Mouse (Mus musculus): ENCODE data around the gene Cep55. TPM values are rescaled to one million over a fixed set of nuclear protein-coding genes. Genes with fewer than 3 reads are reported as not detected.
A peak's percentile ranks its signal among the peaks of the same experiment; 100 is the strongest.

Cep55 gene
- polyA plus RNA-seq, 1 experiment from 2014 or later = 4.7 TPM

DNA sequence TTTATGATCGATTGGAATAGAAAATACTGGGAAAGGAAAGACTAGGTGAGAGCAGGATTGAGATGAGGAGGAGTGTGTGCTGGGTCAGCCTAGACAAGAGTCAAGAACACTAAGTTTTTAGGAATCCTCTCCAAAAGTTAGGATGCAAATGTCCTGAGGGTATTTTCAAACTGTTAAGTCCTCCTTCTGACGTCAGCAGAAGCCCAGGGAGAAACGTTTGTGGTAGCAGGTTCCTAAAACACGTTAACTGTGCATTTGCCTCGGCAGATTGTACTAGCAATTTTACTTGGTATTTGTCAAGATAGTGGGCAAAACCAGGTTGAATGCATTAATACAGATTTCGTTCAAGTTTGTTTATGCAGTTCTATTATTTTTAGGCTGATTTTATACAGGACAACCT lies 987 bp downstream of the Cep55 start:
- H3K4me2 ChIP-seq (ENCODE audit: low read depth, low read length) = peak overlapping the region; percentile 56
- no peaks in the 10 kb centered on the region; the same call in 1 of the 2 replicates for H3K36me3 ChIP-seq (ENCODE audit: control insufficient read depth, insufficient read depth)
- no peak overlapping the region for H3K9ac ChIP-seq (ENCODE audit: low read depth, low read length)
- ATAC-seq (ENCODE audit: low read depth) = no peak
- 10% methylated on average over 6 of the region's 6 CpGs for WGBS (ENCODE audit: insufficient replicate concordance)
- H3K4me3 ChIP-seq (ENCODE audit: low read depth, low read length) = peak overlapping the region; percentile 66
- no peaks in the 10 kb centered on the region for H3K9me3 ChIP-seq (replicated peaks; ENCODE audit: control insufficient read depth, low read length)
- no peak overlapping the region for H3K27ac ChIP-seq (ENCODE audit: low read length)
- H3K27me3 ChIP-seq (ENCODE audit: control insufficient read depth, insufficient read depth, low read depth, low read length) = peaks cover 5% of the 10 kb centered on the region; the same call in 1 of the 2 replicates
- no peaks in the 10 kb centered on the region; the same call in 1 of the 2 replicates for H3K4me1 ChIP-seq (ENCODE audit: control insufficient read depth, low read depth, low read length)

DNA sequence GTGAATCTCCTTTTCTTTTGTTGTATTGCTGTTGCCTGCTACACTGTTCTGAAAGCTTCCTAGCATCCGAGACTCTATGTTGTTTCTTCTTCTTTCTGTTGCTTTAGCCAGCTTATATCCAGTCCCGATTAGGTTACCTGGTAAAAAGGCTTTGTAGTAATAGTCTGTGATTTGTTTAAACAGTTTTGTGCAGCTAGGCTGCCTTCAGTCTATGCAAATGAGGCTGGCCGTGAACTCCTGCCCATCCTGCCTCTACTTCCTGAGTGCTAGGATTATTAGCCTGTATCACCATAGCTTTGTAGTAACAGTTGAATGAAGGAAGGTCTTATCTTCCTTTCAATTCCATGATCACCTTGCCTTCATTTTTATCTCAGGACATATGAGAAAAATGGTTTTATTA lies 1.5 kb downstream of the Cep55 start:
- H3K27ac ChIP-seq (ENCODE audit: low read length) = no peak overlapping the region
- H3K27me3 ChIP-seq (ENCODE audit: control insufficient read depth, insufficient read depth, low read depth, low read length) = peaks cover 5% of the 10 kb centered on the region; the same call in 1 of the 2 replicates
- H3K9ac ChIP-seq (ENCODE audit: low read depth, low read length) = no peak overlapping the region
- H3K4me3 ChIP-seq (ENCODE audit: low read depth, low read length) = no peak overlapping the region
- WGBS (ENCODE audit: insufficient replicate concordance) = 39% methylated on average over 3 of the region's 3 CpGs
- no peaks in the 10 kb centered on the region; the same call in 1 of the 2 replicates for H3K4me1 ChIP-seq (ENCODE audit: control insufficient read depth, low read depth, low read length)
- no peaks in the 10 kb centered on the region; the same call in 1 of the 2 replicates for H3K36me3 ChIP-seq (ENCODE audit: control insufficient read depth, insufficient read depth)
- no peak for ATAC-seq (ENCODE audit: low read depth)
- H3K9me3 ChIP-seq (replicated peaks; ENCODE audit: control insufficient read depth, low read length) = no peaks in the 10 kb centered on the region
- no peak overlapping the region for H3K4me2 ChIP-seq (ENCODE audit: low read depth, low read length)

DNA sequence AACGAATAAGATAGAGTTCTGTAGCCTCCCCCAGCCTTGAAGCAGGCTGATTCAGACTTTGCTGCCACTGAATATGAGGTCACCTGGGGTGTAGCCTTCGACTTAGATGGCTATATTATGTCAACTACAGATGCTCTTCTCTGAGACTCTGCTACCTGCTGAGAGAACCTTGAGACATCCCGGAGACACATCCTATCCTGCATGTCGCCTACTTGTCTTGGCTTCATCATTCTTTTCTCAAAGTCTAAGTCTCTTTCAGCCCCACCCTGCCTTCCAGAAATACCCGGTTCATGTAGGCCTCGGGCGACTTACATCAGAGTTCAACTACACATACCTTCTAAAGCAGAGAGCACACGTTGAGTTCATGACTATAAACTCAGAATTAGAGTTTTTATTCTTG lies 2.1 kb downstream of the Cep55 start:
- Histone ChIP-seq H3K4me2 (ENCODE audit: low read depth, low read length) (no peak overlapping the region), H3K27ac (ENCODE audit: low read length) (no peak overlapping the region), H3K9ac (ENCODE audit: low read depth, low read length) (no peak overlapping the region), H3K9me3 (replicated peaks; ENCODE audit: control insufficient read depth, low read length) (no peaks in the 10 kb centered on the region), H3K36me3 (ENCODE audit: control insufficient read depth, insufficient read depth) (no peaks in the 10 kb centered on the region; the same call in 1 of the 2 replicates), H3K4me1 (ENCODE audit: control insufficient read depth, low read depth, low read length) (no peaks in the 10 kb centered on the region; the same call in 1 of the 2 replicates), H3K4me3 (ENCODE audit: low read depth, low read length) (no peak overlapping the region), H3K27me3 (ENCODE audit: control insufficient read depth, insufficient read depth, low read depth, low read length) (peaks cover 5% of the 10 kb centered on the region; the same call in 1 of the 2 replicates)
- ATAC-seq (ENCODE audit: low read depth) = no peak
- 66% methylated on average over 8 of the region's 8 CpGs for WGBS (ENCODE audit: insufficient replicate concordance)

DNA sequence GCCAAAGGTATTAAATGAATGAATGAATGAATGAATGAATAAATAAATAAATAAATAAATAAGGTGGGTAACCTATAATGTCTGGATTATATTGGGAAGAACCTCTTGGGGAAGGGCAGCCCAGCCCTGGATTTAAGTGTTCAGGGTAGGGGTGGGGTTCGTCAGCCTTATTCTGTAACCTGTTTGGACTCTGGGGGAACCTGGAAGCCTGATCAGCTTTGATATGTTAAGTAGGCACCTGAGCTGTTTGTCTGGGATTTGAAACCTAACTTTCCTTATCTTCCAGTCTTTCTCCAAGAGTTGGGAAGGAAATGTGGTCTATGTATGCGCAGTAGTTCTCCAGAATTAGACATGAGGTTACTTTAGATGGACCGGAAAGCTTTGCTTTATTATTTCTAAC lies 8.4 kb downstream of the Cep55 start:
- Histone ChIP-seq H3K36me3 (ENCODE audit: control insufficient read depth, insufficient read depth) (no peaks in the 10 kb centered on the region; the same call in 1 of the 2 replicates), H3K9ac (ENCODE audit: low read depth, low read length) (no peak overlapping the region), H3K4me1 (ENCODE audit: control insufficient read depth, low read depth, low read length) (no peaks in the 10 kb centered on the region), H3K9me3 (replicated peaks; ENCODE audit: control insufficient read depth, low read length) (no peaks in the 10 kb centered on the region), H3K4me3 (ENCODE audit: low read depth, low read length) (no peak overlapping the region), H3K27me3 (ENCODE audit: control insufficient read depth, insufficient read depth, low read depth, low read length) (no peaks in the 10 kb centered on the region), H3K4me2 (ENCODE audit: low read depth, low read length) (no peak overlapping the region), H3K27ac (ENCODE audit: low read length) (no peak overlapping the region)
- WGBS (ENCODE audit: insufficient replicate concordance) = 70% methylated on average over 3 of the region's 3 CpGs
- no peak for ATAC-seq (ENCODE audit: low read depth)

DNA sequence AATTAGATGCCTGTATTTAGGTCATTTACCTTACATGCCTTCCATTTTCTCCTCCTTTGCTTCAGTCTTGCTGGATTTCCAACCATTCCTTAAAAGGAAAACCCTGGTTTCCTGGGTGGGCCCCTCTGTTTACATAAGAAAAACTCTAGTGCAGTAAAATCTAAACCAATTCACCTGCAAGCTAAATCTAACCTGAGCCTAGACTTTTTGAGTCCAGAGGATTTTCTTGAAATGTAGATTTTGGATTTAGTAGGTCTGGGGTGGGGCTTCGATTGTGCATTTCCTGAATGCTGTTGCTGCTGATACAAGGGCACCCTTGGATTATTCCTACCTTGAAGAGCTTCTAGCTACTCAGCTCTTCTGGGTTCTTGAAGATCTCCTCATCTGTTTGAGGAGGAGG lies 9.2 kb downstream of the Cep55 start:
- 53% methylated on average over 1 of the region's 1 CpGs for WGBS (ENCODE audit: insufficient replicate concordance)
- Histone ChIP-seq H3K4me2 (ENCODE audit: low read depth, low read length) (no peak overlapping the region), H3K9me3 (replicated peaks; ENCODE audit: control insufficient read depth, low read length) (no peaks in the 10 kb centered on the region), H3K4me1 (ENCODE audit: control insufficient read depth, low read depth, low read length) (no peaks in the 10 kb centered on the region), H3K27ac (ENCODE audit: low read length) (no peak overlapping the region), H3K27me3 (ENCODE audit: control insufficient read depth, insufficient read depth, low read depth, low read length) (no peaks in the 10 kb centered on the region), H3K4me3 (ENCODE audit: low read depth, low read length) (no peak overlapping the region), H3K36me3 (ENCODE audit: control insufficient read depth, insufficient read depth) (no peaks in the 10 kb centered on the region), H3K9ac (ENCODE audit: low read depth, low read length) (no peak overlapping the region)
- ATAC-seq (ENCODE audit: low read depth) = no peak

DNA sequence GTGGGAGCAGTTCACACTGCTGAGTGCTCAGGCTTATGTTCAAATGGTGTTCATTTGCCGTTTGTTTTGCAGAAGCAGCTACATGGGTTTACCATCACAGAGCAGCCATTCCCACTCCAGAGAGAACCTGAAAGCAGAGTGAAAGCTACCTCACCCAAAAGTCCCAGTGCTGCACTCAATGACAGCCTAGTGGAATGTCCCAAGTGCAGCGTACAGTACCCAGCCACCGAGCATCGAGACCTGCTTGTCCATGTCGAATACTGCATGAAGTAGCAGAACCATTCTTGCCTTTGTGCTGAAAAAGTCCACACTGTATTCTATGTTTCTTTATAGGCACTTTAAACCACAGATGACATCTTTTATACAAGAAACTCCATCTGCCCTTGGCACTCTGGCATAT lies 18.4 kb downstream of the Cep55 start:
- Histone ChIP-seq H3K4me3 (ENCODE audit: low read depth, low read length) (no peak overlapping the region), H3K4me2 (ENCODE audit: low read depth, low read length) (no peak overlapping the region), H3K36me3 (ENCODE audit: control insufficient read depth, insufficient read depth) (no peaks in the 10 kb centered on the region), H3K9ac (ENCODE audit: low read depth, low read length) (no peak overlapping the region), H3K27me3 (ENCODE audit: control insufficient read depth, insufficient read depth, low read depth, low read length) (no peaks in the 10 kb centered on the region), H3K4me1 (ENCODE audit: control insufficient read depth, low read depth, low read length) (no peaks in the 10 kb centered on the region), H3K9me3 (replicated peaks; ENCODE audit: control insufficient read depth, low read length) (no peaks in the 10 kb centered on the region), H3K27ac (ENCODE audit: low read length) (no peak overlapping the region)
- no peak for ATAC-seq (ENCODE audit: low read depth)
- 77% methylated on average over 5 of the region's 5 CpGs for WGBS (ENCODE audit: insufficient replicate concordance)

DNA sequence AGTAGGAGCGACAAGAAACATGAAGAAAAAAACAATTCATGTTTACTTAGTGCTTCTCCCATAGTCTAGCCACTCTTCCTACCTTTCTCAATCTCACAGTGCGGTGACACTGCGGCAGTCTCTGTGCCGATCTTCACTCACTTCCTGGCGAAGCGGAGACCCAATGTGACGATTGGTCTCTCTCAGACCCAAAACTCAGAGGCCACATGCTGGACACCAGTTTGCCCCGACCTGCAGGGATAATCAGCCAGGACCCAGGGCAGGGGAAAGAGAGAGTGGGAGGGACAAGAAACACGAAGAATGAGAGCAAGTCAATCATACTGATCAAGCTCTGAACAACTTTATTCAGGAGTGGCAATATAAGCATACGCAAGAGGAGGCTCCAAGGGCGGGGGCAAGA lies 20.2 kb downstream of the Cep55 start:
- ATAC-seq (ENCODE audit: low read depth) = no peak
- Histone ChIP-seq H3K9ac (ENCODE audit: low read depth, low read length) (no peak overlapping the region), H3K4me3 (ENCODE audit: low read depth, low read length) (no peak overlapping the region), H3K4me1 (ENCODE audit: control insufficient read depth, low read depth, low read length) (no peaks in the 10 kb centered on the region), H3K4me2 (ENCODE audit: low read depth, low read length) (no peak overlapping the region), H3K36me3 (ENCODE audit: control insufficient read depth, insufficient read depth) (no peaks in the 10 kb centered on the region), H3K27ac (ENCODE audit: low read length) (no peak overlapping the region), H3K9me3 (replicated peaks; ENCODE audit: control insufficient read depth, low read length) (no peaks in the 10 kb centered on the region), H3K27me3 (ENCODE audit: control insufficient read depth, insufficient read depth, low read depth, low read length) (no peaks in the 10 kb centered on the region)
- 63% methylated on average over 11 of the region's 11 CpGs for WGBS (ENCODE audit: insufficient replicate concordance)

DNA sequence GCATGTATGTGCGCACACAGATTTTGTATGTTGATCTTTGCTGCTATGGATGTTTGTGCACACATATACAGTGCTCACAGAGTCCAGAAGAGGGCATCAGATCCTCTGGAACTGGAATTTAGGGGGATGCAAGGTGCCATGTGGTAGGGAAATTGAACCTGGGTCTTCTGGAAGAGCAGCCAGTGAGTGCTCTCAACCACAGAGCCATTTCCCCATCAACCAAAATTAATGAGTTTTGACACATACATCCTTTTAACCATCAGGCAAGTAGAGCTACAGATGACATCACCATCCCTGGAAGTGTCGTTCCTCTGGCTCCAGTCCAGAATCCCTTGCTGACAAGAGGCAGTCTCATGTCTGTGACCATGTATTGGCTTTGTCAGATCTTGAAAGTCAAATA lies 21.4 kb downstream of the Cep55 start:
- WGBS (ENCODE audit: insufficient replicate concordance) = 73% methylated on average over 2 of the region's 2 CpGs
- no peak for ATAC-seq (ENCODE audit: low read depth)

DNA sequence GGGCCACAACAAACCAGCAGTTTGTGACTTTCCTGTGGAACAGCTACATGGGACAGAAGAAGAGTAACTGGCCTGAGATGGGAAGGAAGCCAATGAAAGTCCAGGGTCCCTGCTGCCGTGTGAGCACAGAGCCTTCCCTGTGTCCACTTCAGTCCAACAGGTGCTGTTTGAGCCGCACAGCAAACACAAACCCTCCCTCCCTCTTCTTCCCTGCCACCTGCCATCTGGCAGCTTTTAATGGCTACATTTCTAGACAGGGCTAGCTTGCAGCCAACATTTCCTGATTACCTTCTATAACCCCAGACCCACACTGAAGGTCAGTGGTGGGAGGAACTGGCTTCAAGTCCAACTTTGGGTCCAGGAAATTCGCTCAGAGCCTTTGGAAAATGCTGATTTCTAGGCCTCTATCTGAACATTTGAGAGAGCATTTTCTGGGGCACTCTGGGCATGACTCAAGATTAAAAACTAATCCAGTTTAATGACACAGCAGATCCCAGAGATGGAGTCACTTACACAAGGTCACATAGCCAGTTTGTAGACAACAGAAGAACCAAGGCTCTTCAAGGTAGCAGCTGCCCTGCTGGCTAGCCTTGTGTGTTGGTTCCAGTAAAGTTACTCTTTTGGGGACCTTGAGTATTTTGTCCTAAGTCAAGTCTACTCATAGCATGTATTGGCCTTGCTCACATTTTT lies 23.2 kb downstream of the Cep55 start:
- WGBS (ENCODE audit: insufficient replicate concordance) = 54% methylated on average over 3 of the region's 3 CpGs
- no peak overlapping the region for H3K27ac ChIP-seq (ENCODE audit: low read length)
- no peak overlapping the region for H3K4me3 ChIP-seq (ENCODE audit: low read depth, low read length)
- ATAC-seq (ENCODE audit: low read depth) = no peak
- no peak overlapping the region for H3K4me2 ChIP-seq (ENCODE audit: low read depth, low read length)
- no peaks in the 10 kb centered on the region for H3K27me3 ChIP-seq (ENCODE audit: control insufficient read depth, insufficient read depth, low read depth, low read length)
- no peak overlapping the region for H3K9ac ChIP-seq (ENCODE audit: low read depth, low read length)
- H3K9me3 ChIP-seq (replicated peaks; ENCODE audit: control insufficient read depth, low read length) = no peaks in the 10 kb centered on the region
- no peaks in the 10 kb centered on the region for H3K4me1 ChIP-seq (ENCODE audit: control insufficient read depth, low read depth, low read length)
- H3K36me3 ChIP-seq (ENCODE audit: control insufficient read depth, insufficient read depth) = no peaks in the 10 kb centered on the region

More for the DNA sequence above, 21.4 kb downstream of the Cep55 start:
- no peak overlapping the region for H3K27ac ChIP-seq (ENCODE audit: low read length)
- no peaks in the 10 kb centered on the region for H3K36me3 ChIP-seq (ENCODE audit: control insufficient read depth, insufficient read depth)
- H3K4me1 ChIP-seq (ENCODE audit: control insufficient read depth, low read depth, low read length) = no peaks in the 10 kb centered on the region
- no peak overlapping the region for H3K4me3 ChIP-seq (ENCODE audit: low read depth, low read length)
- H3K4me2 ChIP-seq (ENCODE audit: low read depth, low read length) = no peak overlapping the region
- no peaks in the 10 kb centered on the region for H3K9me3 ChIP-seq (replicated peaks; ENCODE audit: control insufficient read depth, low read length)
- no peak overlapping the region for H3K9ac ChIP-seq (ENCODE audit: low read depth, low read length)
- no peaks in the 10 kb centered on the region for H3K27me3 ChIP-seq (ENCODE audit: control insufficient read depth, insufficient read depth, low read depth, low read length)

Data from liver, embryonic 16.5 days (tissue).